Mouse (Mus musculus) cortical plate, adult 2 months (tissue): ENCODE measurements around the gene Mff.

Experiments used
- CTCF ChIP-seq: fragments of 200-500 bp; IDR thresholded peaks from 2 replicates; pipeline ENCODE4 v1.5.1; 2011; ENCODE audit warnings: mild to moderate bottlenecking, control low read depth, low read length; ENCODE audit not compliant: insufficient read depth; ENCODE audit errors: extremely low read depth
- POLR2A ChIP-seq: fragments of 200-500 bp; IDR thresholded peaks from 2 replicates; pipeline ENCODE4 v1.6.1; 2011; ENCODE audit warnings: mild to moderate bottlenecking, low read length, control low read depth; ENCODE audit not compliant: insufficient read depth; ENCODE audit errors: extremely low read depth

DNA sequence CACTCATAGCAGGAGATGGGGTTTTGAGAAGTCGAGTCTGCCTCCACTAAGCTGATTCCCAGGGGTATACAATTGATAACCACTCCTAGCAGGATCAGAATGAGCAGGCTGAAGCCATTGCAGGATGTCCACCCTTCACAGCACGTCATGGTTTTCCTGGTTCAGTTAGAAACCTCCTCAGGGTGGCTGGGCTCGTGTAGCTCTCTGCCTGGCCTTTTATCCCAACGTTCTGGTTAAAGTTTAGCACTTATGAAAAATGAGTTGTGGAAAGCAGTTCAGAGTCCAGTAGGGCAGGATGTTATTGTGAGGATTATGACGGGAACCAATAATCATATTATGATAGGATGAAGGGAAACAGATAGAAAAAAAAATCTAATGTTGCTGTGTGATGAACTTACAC is 43.6 kb downstream of the Mff start, which contains the start of gene Tm4sf20:
- TF ChIP-seq CTCF: no peak
- no peak for TF ChIP-seq POLR2A
